Mouse (Mus musculus) liver, embryonic 14.5 days (tissue): Measurements from ENCODE around the gene Cyth2.

ENCODE experiments used
- CTCF ChIP-seq: IDR thresholded peaks from 2 replicates; pipeline ENCODE4 v1.5.1; 2016; ENCODE audit warnings: antibody characterized with exemption, low read depth, control low read depth
- EP300 ChIP-seq: IDR thresholded peaks from 2 replicates; pipeline ENCODE4 v1.6.1; 2016; ENCODE audit warnings: antibody characterized with exemption, low read depth

GRCm38 (mm10) chr7:45832428-45832827 lies 18.0 kb upstream of the Cyth2 start:
- no peak for TF ChIP-seq CTCF
- TF ChIP-seq EP300: no peak
